Mouse (Mus musculus): ENCODE measurements around the gene Olfr1434.
"Not testable (repeated sequence)": the region's sequence is repeated elsewhere in the genome, so short reads cannot be mapped to it uniquely, and the experiment has no call there.

Olfr1434 gene

DNA sequence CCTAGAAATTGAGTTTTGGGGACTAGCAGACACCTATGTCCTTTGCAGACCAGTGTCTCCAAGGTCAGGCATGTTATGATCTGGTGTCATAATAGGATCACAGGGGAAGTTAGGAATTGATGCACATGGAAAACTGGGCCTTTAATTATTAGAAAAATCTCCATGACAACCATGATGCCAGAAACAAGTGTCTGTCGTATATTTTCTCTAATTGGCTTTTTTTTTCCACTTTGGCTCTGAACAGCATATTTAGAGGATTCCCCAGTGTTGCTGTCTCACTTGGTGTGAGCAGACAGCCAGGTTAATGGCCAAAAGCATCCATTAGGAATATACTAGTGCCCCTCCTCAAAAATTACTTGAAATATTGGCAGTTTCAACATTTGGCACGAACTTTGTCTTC, at the start of gene Olfr1434:
Gene Olfr1434, plus strand, starts transcription at position 301 of the 400 bp plus-strand sequence.
- DNase-seq, result no peak

DNA sequence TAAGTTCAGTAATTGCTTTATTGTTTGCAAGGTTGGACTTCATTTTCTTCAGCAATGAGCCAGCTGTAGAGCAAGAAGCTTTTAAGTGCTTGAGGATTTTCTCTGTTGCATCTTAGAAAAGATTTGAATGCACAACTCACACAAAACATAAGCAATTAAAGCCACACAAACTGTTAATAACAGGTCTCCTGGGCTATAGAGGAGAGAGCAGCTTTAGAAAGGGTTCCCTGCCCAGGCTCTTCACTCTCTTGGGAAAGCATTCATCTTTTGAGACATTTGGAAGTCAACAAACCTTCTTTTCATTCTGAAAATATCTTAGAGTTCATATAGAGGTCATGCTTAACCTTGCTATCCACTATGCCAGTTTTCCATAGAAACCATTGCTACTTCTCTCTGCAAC, 47.2 kb upstream of the Olfr1434 start, which contains the start of gene Olfr1432:
Gene Olfr1432, minus strand, starts transcription at position 101 of the 400 bp plus-strand sequence.
- DNase-seq, result not testable (repeated sequence)

DNA sequence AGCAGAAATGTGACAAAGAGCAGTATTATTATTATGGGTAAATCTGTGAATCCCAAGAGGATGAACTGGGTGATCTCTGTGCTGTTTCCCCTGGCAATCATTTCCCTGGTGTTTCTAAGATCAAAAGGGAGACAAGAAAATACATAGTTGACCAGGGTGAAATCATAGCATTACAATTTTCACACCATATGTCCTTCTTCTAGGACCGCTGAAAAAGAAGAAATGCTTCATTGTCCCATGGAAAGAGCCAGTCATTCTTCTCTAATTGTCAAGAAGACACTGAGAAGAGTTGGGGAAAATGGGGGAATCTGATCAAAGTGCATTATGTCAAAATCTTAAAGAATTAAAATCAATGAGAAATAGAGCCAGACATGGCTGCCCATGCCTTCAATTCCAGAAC, 38.1 kb upstream of the Olfr1434 start, which contains the start of gene Olfr262:
Gene Olfr262, minus strand, starts transcription at position 101 of the 400 bp plus-strand sequence.
- DNase-seq, result no peak

DNA sequence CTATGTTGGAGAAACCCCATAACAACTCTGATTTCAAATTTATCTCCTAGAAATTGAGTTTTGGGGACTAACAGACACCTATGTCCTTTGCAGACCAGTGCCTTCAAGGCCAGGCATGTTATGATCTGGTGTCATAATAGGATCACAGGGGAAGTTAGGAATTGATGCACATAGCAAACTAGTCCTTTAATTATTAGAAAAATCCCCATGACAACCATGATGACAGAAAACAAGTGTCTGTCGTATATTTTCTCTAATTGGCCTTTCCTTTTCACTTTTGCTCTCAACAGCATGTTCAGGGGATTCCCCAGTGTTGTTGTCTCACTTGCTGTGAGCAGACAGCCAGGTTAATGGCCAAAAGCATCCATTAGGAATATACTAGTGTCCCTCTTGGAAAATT, 18.9 kb upstream of the Olfr1434 start, which contains the start of gene Olfr235:
Gene Olfr235, plus strand, starts transcription at position 301 of the 400 bp plus-strand sequence.
- DNase-seq, result no peak

DNA sequence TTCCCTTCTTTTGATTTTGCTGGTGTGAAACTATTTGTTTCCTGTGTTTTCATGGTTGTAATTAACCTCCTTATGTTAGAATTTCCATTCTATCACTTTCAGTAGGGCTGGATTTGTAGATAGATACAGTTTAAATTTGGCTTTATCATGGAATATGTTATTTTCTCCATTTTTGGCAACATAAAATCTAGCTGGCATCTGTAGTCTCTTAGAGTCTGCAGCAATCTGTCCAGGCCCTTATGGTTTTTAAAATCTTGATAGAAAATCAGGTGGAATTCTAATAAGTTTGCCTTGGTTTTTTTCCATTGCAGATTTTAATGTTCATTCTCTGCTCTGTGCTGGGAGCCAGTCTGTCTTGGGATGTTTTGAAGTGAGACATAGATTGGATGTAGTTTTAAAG, 13.3 kb downstream of the Olfr1434 start:
- DNase-seq, result no peak

DNA sequence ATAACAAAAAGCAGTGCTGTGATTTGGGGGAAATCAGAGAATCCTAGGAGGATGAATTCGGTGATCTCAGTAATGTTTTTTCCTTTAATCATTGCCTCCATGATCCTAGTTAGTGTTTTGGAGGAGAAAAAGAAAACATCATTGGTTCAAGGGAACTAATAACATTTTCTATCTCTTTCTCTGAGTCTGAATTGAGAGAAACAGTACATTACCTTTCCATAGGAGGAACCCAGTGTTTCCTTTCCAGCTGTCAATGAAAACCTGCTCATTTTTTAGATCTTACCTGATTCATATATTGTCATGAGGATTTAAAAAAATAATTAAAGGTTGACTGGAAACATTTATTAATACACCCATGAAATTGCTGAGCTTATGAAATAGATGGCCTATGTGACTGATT, 19.4 kb downstream of the Olfr1434 start, which contains the start of gene Olfr1436:
Gene Olfr1436, minus strand, starts transcription at position 101 of the 400 bp plus-strand sequence.
- not testable (repeated sequence) for DNase-seq

DNA sequence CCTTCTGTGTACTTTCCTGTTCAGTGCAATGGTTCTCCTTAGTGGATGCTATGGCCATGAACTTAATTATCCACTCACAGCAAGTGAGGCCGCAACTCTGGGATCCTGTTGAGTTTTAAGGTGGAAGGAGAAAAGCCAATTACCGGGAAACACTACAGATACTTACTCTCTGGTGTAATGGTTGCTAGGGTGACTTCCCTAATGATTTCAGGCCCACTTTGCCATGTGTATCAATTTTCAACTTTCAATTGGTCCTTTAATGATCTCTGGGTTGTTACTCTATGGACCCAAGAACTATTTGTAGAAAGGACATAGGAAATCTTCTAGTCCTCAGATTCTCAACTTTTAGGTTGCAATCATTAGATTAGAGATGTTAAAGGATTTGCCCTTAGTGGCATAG, 45.3 kb downstream of the Olfr1434 start, which contains the start of gene Olfr1437:
Gene Olfr1437, minus strand, starts transcription at position 101 of the 400 bp plus-strand sequence.
- no peak for DNase-seq
